Mouse (Mus musculus): ENCODE measurements at regions not wholly inside any gene's neighbourhood (a gene's known extent, or its start where the extent isn't known, plus 50 kb on each side); places are given as distances from the start of the nearest gene placed in this dataset.
"Not testable (repeated sequence)": the region's sequence is repeated elsewhere in the genome, so short reads cannot be mapped to it uniquely, and the experiment has no call there.

- no peak for DNase-seq (ENCODE audit: low read depth, low spot score)
Observed at GRCm38 (mm10) chr11:28216316-28216715, 123.4 kb downstream of the Gm6685 start.

GRCm38 (mm10) chr11:28213606-28214005 lies 126.1 kb downstream of the Gm6685 start:
- DNase-seq (ENCODE audit: low read depth, low spot score), result no peak

- DNase-seq (ENCODE audit: low read depth, low spot score), result no peak
Observed at GRCm38 (mm10) chr11:28202150-28202549, 137.5 kb downstream of the Gm6685 start.

GRCm38 (mm10) chr11:28188119-28188518 lies 151.5 kb downstream of the Gm6685 start:
- DNase-seq (ENCODE audit: low read depth, low spot score), result no peak

GRCm38 (mm10) chr11:28187441-28187840 lies 152.2 kb downstream of the Gm6685 start:
- DNase-seq (ENCODE audit: low read depth, low spot score), result not testable (repeated sequence)

GRCm38 (mm10) chr11:28171232-28171631 lies 168.4 kb downstream of the Gm6685 start:
- DNase-seq (ENCODE audit: low read depth, low spot score), result no peak

GRCm38 (mm10) chr11:28152456-28152855 lies 187.2 kb downstream of the Gm6685 start:
- peak; percentile 66 for DNase-seq (ENCODE audit: low read depth, low spot score)

All from brain, adult 2 months (tissue).